Mouse (Mus musculus): ENCODE measurements at regions not wholly inside any gene's neighbourhood (a gene's known extent, or its start where the extent isn't known, plus 50 kb on each side); places are given as distances from the start of the nearest gene placed in this dataset.

DNA sequence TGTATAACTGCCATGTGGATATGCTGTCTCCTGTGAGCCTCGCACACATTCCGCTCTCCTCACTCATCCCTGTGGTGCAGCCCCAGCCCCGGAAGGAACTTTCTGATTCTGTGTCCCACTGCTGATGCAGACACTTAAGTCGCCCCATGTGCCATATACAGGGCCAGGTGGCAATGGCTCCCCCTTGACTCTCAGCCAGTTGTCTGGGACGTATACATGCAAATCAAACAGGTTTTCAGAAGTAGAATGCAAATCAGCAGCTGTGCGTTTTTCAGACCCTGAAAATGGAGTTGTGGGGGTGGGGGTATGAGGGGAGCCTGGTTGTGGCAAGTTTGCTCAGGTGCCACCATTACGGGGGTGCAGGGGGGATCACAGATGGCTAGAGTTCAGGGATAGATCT is 102.1 kb upstream of the Zdhhc25 start:
- Histone ChIP-seq H3K4me2 (replicated peaks) (no peak overlapping the region), H3K9me3 (ENCODE audit: control insufficient read depth, low read length) (no peaks in the 10 kb centered on the region), H3K27ac (no peak overlapping the region), H3K9ac (no peak overlapping the region), H3K4me3 (replicated peaks; ENCODE audit: low read length) (no peak overlapping the region), H3K27me3 (ENCODE audit: control insufficient read depth, insufficient read depth, low read length) (no peaks in the 10 kb centered on the region), H3K36me3 (replicated peaks; ENCODE audit: control insufficient read depth, insufficient read depth) (no peaks in the 10 kb centered on the region), H3K4me1 (replicated peaks; ENCODE audit: control insufficient read depth, insufficient read depth, low read length) (no peaks in the 10 kb centered on the region)
- DNase-seq (ENCODE audit: low spot score), result no peak
- WGBS, result 76% methylated on average over 7 of the region's 7 CpGs
- no peak for ATAC-seq (ENCODE audit: low FRiP score)

DNA sequence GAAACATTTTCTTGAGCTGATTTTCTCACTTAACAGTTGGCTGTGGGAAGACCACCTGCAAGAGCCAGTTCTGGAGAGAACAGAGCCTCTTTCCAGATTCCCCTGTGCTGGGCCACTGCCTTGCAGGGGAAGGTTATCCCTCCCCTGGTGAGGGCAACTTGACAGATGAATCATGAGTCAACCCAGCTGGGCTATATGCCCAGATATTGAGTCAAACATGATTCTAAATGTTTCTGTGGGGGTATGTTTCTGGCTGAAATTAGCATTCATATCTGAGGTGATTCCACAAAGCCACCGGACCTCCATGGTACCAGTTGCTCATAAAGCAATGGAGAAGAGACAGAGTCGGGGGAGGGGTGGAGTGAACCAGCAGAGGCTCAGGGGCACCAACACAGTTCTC is 97.8 kb upstream of the Zdhhc25 start:
- H3K4me1 ChIP-seq (replicated peaks; ENCODE audit: control insufficient read depth, insufficient read depth, low read length), result no peaks in the 10 kb centered on the region
- WGBS, result 87% methylated on average over 2 of the region's 2 CpGs

DNA sequence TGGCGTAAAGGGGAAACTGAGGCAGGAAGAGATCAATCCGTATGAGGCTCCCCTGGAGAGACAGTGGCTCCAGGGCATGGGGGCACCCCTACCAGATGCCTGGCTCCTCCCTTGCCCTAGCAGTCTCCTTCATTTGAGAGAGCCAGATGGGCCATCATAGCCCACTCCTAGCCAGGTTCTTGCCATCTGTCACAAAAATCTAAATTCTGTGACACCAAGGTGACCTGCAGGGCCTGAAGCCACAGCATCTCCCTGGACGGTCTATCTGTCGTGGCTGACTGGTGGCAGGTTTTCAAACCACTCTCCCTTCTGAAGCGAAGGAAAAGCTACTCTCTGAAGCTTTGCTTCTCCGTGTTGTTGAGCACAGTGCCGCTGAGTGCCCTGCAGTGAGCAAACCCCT is 96.2 kb upstream of the Zdhhc25 start:
- Histone ChIP-seq H3K4me2 (replicated peaks) (no peak overlapping the region), H3K9ac (no peak overlapping the region), H3K4me3 (replicated peaks; ENCODE audit: low read length) (no peak overlapping the region), H3K27ac (no peak overlapping the region), H3K9me3 (ENCODE audit: control insufficient read depth, low read length) (no peaks in the 10 kb centered on the region), H3K4me1 (replicated peaks; ENCODE audit: control insufficient read depth, insufficient read depth, low read length) (no peaks in the 10 kb centered on the region), H3K36me3 (replicated peaks; ENCODE audit: control insufficient read depth, insufficient read depth) (no peaks in the 10 kb centered on the region), H3K27me3 (ENCODE audit: control insufficient read depth, insufficient read depth, low read length) (no peaks in the 10 kb centered on the region)
- WGBS, result 78% methylated on average over 7 of the region's 7 CpGs
- DNase-seq (ENCODE audit: low spot score), result no peak
- no peak for ATAC-seq (ENCODE audit: low FRiP score)

More for the DNA sequence above, 97.8 kb upstream of the Zdhhc25 start:
- no peak for ATAC-seq (ENCODE audit: low FRiP score)
- Histone ChIP-seq H3K36me3 (replicated peaks; ENCODE audit: control insufficient read depth, insufficient read depth) (no peaks in the 10 kb centered on the region), H3K4me2 (replicated peaks) (no peak overlapping the region), H3K9me3 (ENCODE audit: control insufficient read depth, low read length) (no peaks in the 10 kb centered on the region), H3K27me3 (ENCODE audit: control insufficient read depth, insufficient read depth, low read length) (no peaks in the 10 kb centered on the region), H3K9ac (no peak overlapping the region), H3K27ac (no peak overlapping the region), H3K4me3 (replicated peaks; ENCODE audit: low read length) (no peak overlapping the region)
- DNase-seq (ENCODE audit: low spot score), result no peak

DNA sequence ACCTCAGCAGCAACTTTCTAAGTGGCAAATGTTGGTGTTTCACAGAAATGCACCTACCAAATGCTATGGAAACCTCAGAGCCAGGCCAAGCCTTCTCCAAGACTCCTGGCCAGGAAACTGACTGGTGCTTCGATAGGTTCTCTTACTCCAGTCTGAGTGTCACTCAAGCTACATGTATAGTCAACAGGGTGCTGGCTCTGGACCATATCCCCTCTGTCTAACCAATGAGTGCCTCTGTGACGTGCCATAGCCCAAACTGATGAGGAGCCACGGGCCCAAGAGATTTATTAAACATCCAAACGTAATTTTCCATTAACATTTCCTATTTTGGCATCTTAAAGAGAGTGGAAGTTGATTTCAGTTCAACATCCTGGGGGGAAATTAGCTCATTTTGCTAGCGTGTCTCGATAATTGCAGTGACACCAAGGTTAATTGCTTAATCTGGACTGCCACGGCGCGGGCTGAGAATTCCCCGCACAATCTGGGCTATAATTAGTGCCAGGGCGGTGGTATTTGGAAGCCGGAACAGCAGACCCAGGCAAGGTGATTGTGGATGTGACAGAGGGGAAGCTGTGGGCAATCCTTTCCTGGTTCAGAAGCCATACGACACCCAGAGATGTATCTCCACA is 94.5 kb upstream of the Zdhhc25 start:
- Histone ChIP-seq H3K4me3 (replicated peaks; ENCODE audit: low read length) (no peak overlapping the region), H3K36me3 (replicated peaks; ENCODE audit: control insufficient read depth, insufficient read depth) (no peaks in the 10 kb centered on the region), H3K27me3 (ENCODE audit: control insufficient read depth, insufficient read depth, low read length) (no peaks in the 10 kb centered on the region), H3K9me3 (ENCODE audit: control insufficient read depth, low read length) (no peaks in the 10 kb centered on the region), H3K9ac (no peak overlapping the region), H3K4me1 (replicated peaks; ENCODE audit: control insufficient read depth, insufficient read depth, low read length) (no peaks in the 10 kb centered on the region), H3K27ac (no peak overlapping the region), H3K4me2 (replicated peaks) (no peak overlapping the region)
- ATAC-seq (ENCODE audit: low FRiP score) (no peak; the same call in 1 of the 2 replicates), DNase-seq (ENCODE audit: low spot score) (peak; percentile 52)
- 44% methylated on average over 13 of the region's 13 CpGs for WGBS

DNA sequence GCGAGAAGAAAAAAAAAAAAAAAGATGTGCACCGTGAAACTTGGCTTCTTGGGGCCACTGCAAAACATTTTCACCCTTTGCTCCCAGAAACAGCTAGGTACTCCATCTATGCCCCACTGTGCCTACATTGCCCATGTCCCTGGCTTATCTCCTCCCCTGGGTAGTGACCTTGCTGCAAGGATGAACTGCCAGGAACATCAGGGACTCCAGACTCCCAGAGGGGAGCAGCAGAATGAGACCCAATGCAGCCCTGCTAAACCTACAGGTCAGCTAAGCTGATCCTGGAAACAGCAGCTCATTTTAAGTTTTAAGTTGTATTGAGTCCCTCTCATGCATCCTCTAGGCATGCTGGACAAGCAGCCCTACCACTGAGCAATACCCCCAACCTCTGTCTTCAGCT is 92.2 kb upstream of the Zdhhc25 start:
- no peaks in the 10 kb centered on the region for H3K4me1 ChIP-seq (replicated peaks; ENCODE audit: control insufficient read depth, insufficient read depth, low read length)
- H3K27me3 ChIP-seq (ENCODE audit: control insufficient read depth, insufficient read depth, low read length), result no peaks in the 10 kb centered on the region
- no peak overlapping the region for H3K4me2 ChIP-seq (replicated peaks)
- no peak for ATAC-seq (ENCODE audit: low FRiP score)
- H3K9ac ChIP-seq, result no peak overlapping the region
- WGBS, result 67% methylated on average over 2 of the region's 2 CpGs
- H3K36me3 ChIP-seq (replicated peaks; ENCODE audit: control insufficient read depth, insufficient read depth), result no peaks in the 10 kb centered on the region
- no peak overlapping the region for H3K27ac ChIP-seq
- H3K9me3 ChIP-seq (ENCODE audit: control insufficient read depth, low read length), result no peaks in the 10 kb centered on the region
- no peak for DNase-seq (ENCODE audit: low spot score)
- H3K4me3 ChIP-seq (replicated peaks; ENCODE audit: low read length), result no peak overlapping the region

DNA sequence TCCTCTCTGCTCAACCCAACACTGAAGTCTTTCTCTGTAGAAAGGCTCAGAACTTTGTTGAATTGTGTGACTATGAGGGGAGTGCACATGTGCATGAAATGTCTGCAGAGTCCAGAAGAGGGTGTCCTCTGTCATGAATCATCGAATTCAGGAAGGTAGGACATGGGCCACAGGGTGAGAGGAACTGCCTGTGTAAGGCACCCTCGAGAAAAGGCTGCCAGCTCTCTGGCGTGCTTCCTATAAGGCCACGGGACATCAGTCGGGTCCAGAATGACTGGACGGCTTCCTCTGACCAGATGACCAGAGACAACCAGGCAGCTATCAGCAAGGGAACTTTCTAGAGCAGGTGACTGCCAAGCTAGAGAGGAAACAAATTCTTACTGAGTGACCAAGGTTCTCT is 91.1 kb upstream of the Zdhhc25 start:
- Histone ChIP-seq H3K4me1 (replicated peaks; ENCODE audit: control insufficient read depth, insufficient read depth, low read length) (no peaks in the 10 kb centered on the region), H3K4me2 (replicated peaks) (no peak overlapping the region), H3K9ac (no peak overlapping the region), H3K9me3 (ENCODE audit: control insufficient read depth, low read length) (no peaks in the 10 kb centered on the region), H3K36me3 (replicated peaks; ENCODE audit: control insufficient read depth, insufficient read depth) (no peaks in the 10 kb centered on the region), H3K4me3 (replicated peaks; ENCODE audit: low read length) (no peak overlapping the region), H3K27ac (no peak overlapping the region), H3K27me3 (ENCODE audit: control insufficient read depth, insufficient read depth, low read length) (no peaks in the 10 kb centered on the region)
- WGBS, result 85% methylated on average over 6 of the region's 6 CpGs
- ATAC-seq (ENCODE audit: low FRiP score) (no peak), DNase-seq (ENCODE audit: low spot score) (no peak)

DNA sequence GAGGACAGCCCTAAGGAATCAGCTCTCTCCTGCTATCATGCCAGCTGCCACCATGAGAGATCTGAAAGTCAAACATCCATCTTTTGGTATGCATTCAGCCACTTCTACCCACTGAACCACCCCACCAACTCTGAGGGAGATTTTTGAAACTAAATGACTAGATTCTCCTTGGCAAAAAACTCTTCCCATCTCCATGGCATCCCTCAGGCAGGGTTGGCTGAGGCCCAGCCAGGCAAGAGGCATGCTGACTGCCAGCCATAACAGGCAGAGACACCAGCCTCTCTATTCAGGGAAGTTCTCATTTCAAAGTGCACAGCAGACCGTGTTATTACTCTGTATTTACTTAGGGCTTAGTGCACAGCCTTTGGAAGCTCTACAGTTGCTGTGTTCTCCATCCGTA is 90.5 kb upstream of the Zdhhc25 start:
- no peak overlapping the region for H3K4me2 ChIP-seq (replicated peaks)
- DNase-seq (ENCODE audit: low spot score) (no peak), ATAC-seq (ENCODE audit: low FRiP score) (0 out of 2 replicates have a peak, but pooled peaks have one; percentile 31)
- no peaks in the 10 kb centered on the region for H3K36me3 ChIP-seq (replicated peaks; ENCODE audit: control insufficient read depth, insufficient read depth)
- no peaks in the 10 kb centered on the region for H3K27me3 ChIP-seq (ENCODE audit: control insufficient read depth, insufficient read depth, low read length)
- no peak overlapping the region for H3K9ac ChIP-seq
- no peak overlapping the region for H3K27ac ChIP-seq
- 63% methylated on average over 2 of the region's 2 CpGs for WGBS
- no peaks in the 10 kb centered on the region for H3K4me1 ChIP-seq (replicated peaks; ENCODE audit: control insufficient read depth, insufficient read depth, low read length)
- no peaks in the 10 kb centered on the region for H3K9me3 ChIP-seq (ENCODE audit: control insufficient read depth, low read length)
- no peak overlapping the region for H3K4me3 ChIP-seq (replicated peaks; ENCODE audit: low read length)

DNA sequence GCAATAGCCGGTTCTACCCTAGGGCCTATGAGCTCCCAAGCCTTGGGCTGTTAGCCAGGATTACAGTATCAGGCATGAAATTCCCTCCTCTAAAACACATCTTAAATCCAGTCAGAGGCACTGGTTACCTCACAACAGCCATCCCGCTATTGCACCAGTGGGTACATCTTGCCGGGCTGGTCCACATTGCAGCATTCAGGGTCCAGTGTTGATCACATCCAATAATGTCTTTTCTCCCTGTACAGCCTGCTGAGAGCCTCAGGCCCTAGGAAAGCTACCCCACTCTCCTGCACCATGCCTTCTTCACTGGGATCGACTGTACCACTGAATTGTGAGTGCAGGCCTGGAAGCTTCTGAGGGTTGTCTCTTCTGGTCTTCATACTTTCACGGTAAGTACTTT is 86.0 kb upstream of the Zdhhc25 start:
- H3K4me2 ChIP-seq (replicated peaks), result no peak overlapping the region
- no peaks in the 10 kb centered on the region for H3K4me1 ChIP-seq (replicated peaks; ENCODE audit: control insufficient read depth, insufficient read depth, low read length)
- no peak for DNase-seq (ENCODE audit: low spot score)
- H3K27me3 ChIP-seq (ENCODE audit: control insufficient read depth, insufficient read depth, low read length), result no peaks in the 10 kb centered on the region
- 93% methylated on average over 5 of the region's 5 CpGs for WGBS
- no peak for ATAC-seq (ENCODE audit: low FRiP score)
- no peak overlapping the region for H3K27ac ChIP-seq
- no peak overlapping the region for H3K9ac ChIP-seq
- H3K9me3 ChIP-seq (ENCODE audit: control insufficient read depth, low read length), result no peaks in the 10 kb centered on the region
- H3K36me3 ChIP-seq (replicated peaks; ENCODE audit: control insufficient read depth, insufficient read depth), result no peaks in the 10 kb centered on the region
- no peak overlapping the region for H3K4me3 ChIP-seq (replicated peaks; ENCODE audit: low read length)

DNA sequence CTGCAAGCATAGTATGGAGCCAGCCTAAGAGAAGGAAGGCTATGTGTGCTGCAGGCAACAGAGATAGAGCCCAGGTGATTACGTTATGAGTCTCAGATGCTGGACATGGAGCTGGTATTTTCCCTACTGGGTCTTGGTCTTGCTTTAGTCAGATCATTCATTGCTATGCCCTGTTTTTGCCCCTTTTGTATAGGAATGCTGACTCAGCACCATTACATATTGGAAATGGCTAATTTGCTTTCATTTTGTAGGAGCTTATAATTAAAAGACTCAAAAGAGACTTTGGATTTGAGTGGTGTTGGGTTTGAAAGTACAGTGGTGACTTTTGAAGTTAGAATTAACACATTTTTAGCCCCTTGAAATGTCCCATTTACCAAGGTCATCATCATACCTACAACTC is 68.9 kb upstream of the Zdhhc25 start:
- Histone ChIP-seq H3K4me1 (replicated peaks; ENCODE audit: control insufficient read depth, insufficient read depth, low read length) (no peaks in the 10 kb centered on the region; the same call in 1 of the 2 replicates), H3K9me3 (ENCODE audit: control insufficient read depth, low read length) (peaks cover 13% of the 10 kb centered on the region), H3K36me3 (replicated peaks; ENCODE audit: control insufficient read depth, insufficient read depth) (no peaks in the 10 kb centered on the region), H3K4me2 (replicated peaks) (no peak overlapping the region), H3K27me3 (ENCODE audit: control insufficient read depth, insufficient read depth, low read length) (no peaks in the 10 kb centered on the region), H3K9ac (no peak overlapping the region), H3K27ac (no peak overlapping the region), H3K4me3 (replicated peaks; ENCODE audit: low read length) (no peak overlapping the region)
- DNase-seq (ENCODE audit: low spot score), result no peak
- ATAC-seq (ENCODE audit: low FRiP score), result no peak
- WGBS, result 88% methylated on average over 1 of the region's 1 CpGs

DNA sequence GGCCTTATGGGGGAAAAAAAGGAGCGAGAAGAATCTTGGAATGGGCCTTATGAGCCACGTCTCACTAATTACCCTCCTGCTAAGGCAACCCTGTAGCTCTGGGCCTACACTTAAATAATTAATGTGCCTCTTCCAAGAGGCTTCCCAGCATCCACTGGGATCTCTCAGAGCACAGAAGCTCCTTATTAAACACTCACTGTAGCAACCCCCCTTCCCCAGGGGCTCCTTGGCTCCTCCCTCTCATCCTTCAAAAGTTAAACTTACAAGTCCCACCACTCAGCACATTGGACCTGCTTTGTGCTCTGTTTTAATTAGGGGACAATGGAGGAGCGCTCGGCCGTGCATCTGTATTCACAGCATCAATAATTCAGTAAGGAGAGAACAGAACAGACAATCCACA is 68.1 kb upstream of the Zdhhc25 start:
- no peak overlapping the region for H3K4me2 ChIP-seq (replicated peaks)
- H3K9me3 ChIP-seq (ENCODE audit: control insufficient read depth, low read length), result peaks cover 13% of the 10 kb centered on the region
- no peaks in the 10 kb centered on the region; the same call in 1 of the 2 replicates for H3K4me1 ChIP-seq (replicated peaks; ENCODE audit: control insufficient read depth, insufficient read depth, low read length)
- 26% methylated on average over 5 of the region's 5 CpGs for WGBS
- H3K4me3 ChIP-seq (replicated peaks; ENCODE audit: low read length), result no peak overlapping the region
- DNase-seq (ENCODE audit: low spot score) (no peak), ATAC-seq (ENCODE audit: low FRiP score) (0 out of 2 replicates have a peak, but pooled peaks have one; percentile 57)
- no peak overlapping the region for H3K27ac ChIP-seq
- H3K9ac ChIP-seq, result no peak overlapping the region
- H3K27me3 ChIP-seq (ENCODE audit: control insufficient read depth, insufficient read depth, low read length), result no peaks in the 10 kb centered on the region
- H3K36me3 ChIP-seq (replicated peaks; ENCODE audit: control insufficient read depth, insufficient read depth), result no peaks in the 10 kb centered on the region

Measured in hindbrain, embryonic 14.5 days (tissue).